Mouse (Mus musculus) forebrain, postnatal 0 days (tissue): ENCODE measurements around the gene 4933427I04Rik. TPM values are rescaled to one million over a fixed set of nuclear protein-coding genes. Genes with fewer than 3 reads are reported as not detected.

Experiments
- ATAC-seq: fragments of 200-750 bp; cut with Nextera tagmentation; 2 replicates; pipeline ENCODE4 v1.8.0; 2017; ENCODE audit warnings: mild to moderate bottlenecking, moderate library complexity
- DNase-seq: peaks from one replicate; pipeline ENCODE4 v3.0.0-alpha.2; 2015
- H3K27ac ChIP-seq: fragments of 300-500 bp; sonication (generic); 2 replicates; pipeline ENCODE4 v1.5.1; 2014; ENCODE audit warnings: low read depth, mild to moderate bottlenecking, antibody characterized with exemption, low read length, moderate library complexity, mixed read lengths
- H3K27me3 ChIP-seq: fragments of 300-500 bp; sonication (generic); 2 replicates; pipeline ENCODE4 v1.6.1; 2014; ENCODE audit warnings: mild to moderate bottlenecking, low read length, mixed read lengths; ENCODE audit not compliant: insufficient read depth
- H3K36me3 ChIP-seq: fragments of 300-500 bp; sonication (generic); 2 replicates; pipeline ENCODE4 v1.6.1; 2014; ENCODE audit warnings: mild to moderate bottlenecking, moderate library complexity; ENCODE audit not compliant: insufficient read depth
- H3K4me1 ChIP-seq: fragments of 300-500 bp; sonication (generic); 2 replicates; pipeline ENCODE4 v1.6.1; 2014; ENCODE audit warnings: antibody characterized with exemption; ENCODE audit not compliant: insufficient read depth
- H3K4me2 ChIP-seq: fragments of 300-500 bp; sonication (generic); 2 replicates; pipeline ENCODE4 v1.6.1; 2014; ENCODE audit warnings: low read depth, mild to moderate bottlenecking, moderate library complexity
- H3K4me3 ChIP-seq: fragments of 300-500 bp; sonication (generic); 2 replicates; pipeline ENCODE4 v1.5.1; 2014; ENCODE audit warnings: low read depth, low read length, mixed read lengths
- H3K9ac ChIP-seq: fragments of 300-500 bp; sonication (generic); 2 replicates; pipeline ENCODE4 v1.6.1; 2014; ENCODE audit warnings: mild to moderate bottlenecking
- H3K9me3 ChIP-seq: fragments of 300-500 bp; sonication (generic); 2 replicates; pipeline ENCODE4 v1.6.1; 2016; ENCODE audit warnings: low read length
- CTCF ChIP-seq: sonication (generic); IDR thresholded peaks from 2 replicates; pipeline ENCODE4 v1.5.1; 2016; ENCODE audit warnings: antibody characterized with exemption, control low read depth, low read depth
- WGBS: fragments of 180-500 bp; shearing (Covaris S2); extraction: QIAGEN DNeasy Blood & Tissue Kit; methylation state at CpG from one replicate; pipeline ENCODE4 v1.1.7; 2014; 5-methylcytosine and 5-hydroxymethylcytosine counted together
- polyA plus RNA-seq: library from polyadenylated mRNA; unstranded; fragments of >200 nt; fragmentation: Nextera tagmentation; extraction: Ambion mirVana; gene quantifications from 2 replicates; pipeline ENCODE4 v1.2.1, GENCODE M21; 2015
- total RNA-seq: library from RNA; depleted of rRNA; stranded (reverse); fragments of >200 nt; gene quantifications from 2 replicates; pipeline ENCODE4 v1.2.3, GENCODE M21; 2014

Gene 4933427I04Rik
- total and polyA plus RNA-seq, 2 experiments from 2014 or later, result 0.11 TPM; not detected in 1

DNA sequence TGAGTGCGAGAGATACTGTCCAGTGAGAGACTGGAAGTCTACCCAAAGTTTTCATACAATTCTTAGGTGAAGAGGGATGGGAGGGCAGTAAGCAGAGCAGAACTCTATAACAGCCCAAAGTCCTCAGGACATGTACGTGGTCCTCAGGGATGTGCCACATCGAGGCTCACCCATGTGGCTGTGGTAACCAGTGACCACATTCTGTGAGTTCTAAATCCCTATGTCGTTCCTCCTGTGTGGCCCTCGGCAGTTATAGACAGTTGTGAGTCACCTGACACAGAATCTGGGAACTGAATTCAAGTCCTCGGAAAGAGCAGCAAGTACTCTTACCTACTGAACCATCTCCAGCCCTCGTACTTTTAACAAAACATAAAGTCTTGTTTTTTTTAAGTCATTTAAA, 1.4 kb upstream of the 4933427I04Rik start:
- 88% methylated on average over 7 of the region's 7 CpGs for WGBS
- DNase-seq, result no peak
- Histone ChIP-seq H3K4me1 (no peaks in the 10 kb centered on the region), H3K9ac (no peak overlapping the region), H3K9me3 (no peaks in the 10 kb centered on the region), H3K4me2 (no peak overlapping the region), H3K4me3 (no peak overlapping the region), H3K27me3 (no peaks in the 10 kb centered on the region), H3K27ac (no peak overlapping the region), H3K36me3 (no peaks in the 10 kb centered on the region)
- TF ChIP-seq CTCF, result no peak
- ATAC-seq, result no peak

DNA sequence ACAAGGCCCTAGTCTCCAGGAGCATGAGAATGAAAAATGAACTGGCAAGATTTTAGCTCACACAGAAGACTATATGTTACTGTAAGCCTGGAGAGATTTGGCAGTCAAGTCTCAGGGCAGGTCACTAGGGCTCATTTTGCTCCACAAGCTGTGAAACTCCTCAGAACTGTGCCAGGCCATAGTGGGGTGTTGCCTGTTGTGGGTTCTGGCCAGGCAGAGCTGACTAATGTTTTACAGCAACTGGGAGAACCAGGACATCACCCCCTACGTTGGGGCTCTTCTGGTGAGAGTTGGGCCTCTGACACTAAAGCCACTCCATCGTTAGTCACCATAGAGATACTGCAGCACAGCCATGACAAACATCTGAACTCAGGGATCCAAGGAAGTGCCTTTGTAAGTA, 324 bp downstream of the 4933427I04Rik start:
- Histone ChIP-seq H3K9me3 (no peaks in the 10 kb centered on the region), H3K9ac (no peak overlapping the region), H3K27ac (no peak overlapping the region), H3K4me3 (no peak overlapping the region), H3K27me3 (no peaks in the 10 kb centered on the region), H3K4me2 (no peak overlapping the region), H3K4me1 (no peaks in the 10 kb centered on the region), H3K36me3 (no peaks in the 10 kb centered on the region)
- TF ChIP-seq CTCF, result no peak
- WGBS, result 64% methylated on average over 2 of the region's 2 CpGs
- no peak for ATAC-seq
- DNase-seq, result no peak

DNA sequence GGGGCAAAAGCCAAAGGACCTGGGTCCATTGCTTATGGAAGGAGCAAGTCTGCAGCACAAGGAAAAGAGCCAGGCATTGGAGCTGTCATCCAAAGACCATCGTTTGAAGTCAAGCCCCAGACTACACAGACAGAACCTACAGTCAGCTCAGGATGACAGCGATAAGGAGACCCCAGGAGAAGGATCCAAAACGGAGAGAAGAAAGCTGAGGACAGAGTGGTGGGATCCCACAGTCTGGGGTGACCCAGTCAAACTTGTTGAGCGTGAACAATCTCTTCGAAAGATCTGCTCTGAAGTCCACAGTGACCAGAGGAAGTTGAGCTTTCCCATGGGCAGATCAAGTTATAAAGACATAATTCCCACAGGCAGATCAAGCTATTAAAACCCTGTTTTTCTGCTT, 1.1 kb downstream of the 4933427I04Rik start:
- ATAC-seq, result no peak
- WGBS, result 82% methylated on average over 5 of the region's 5 CpGs
- no peak for TF ChIP-seq CTCF

DNA sequence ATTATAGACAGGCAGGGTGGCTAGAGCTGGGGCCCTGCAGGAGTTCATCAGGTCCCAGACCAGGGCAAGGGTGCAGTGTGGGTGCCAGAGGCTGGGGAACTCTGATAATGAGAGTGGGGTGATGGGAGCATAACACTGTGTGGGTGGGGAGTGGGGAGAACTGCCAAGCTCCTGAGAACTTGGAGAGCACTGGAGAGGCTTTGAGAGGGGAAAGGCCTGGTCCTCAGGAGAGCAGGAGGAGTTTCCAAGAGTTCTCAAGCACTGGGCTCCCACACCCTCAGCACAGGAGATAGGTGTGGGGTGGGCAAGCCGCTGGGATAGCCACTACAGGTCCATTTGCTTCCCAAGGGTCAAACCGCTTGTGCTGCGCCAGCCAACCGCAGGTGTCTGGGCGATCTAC, 34.2 kb downstream of the 4933427I04Rik start:
- ATAC-seq (no peak), DNase-seq (no peak)
- no peak overlapping the region for H3K4me2 ChIP-seq
- no peaks in the 10 kb centered on the region for H3K4me1 ChIP-seq
- H3K27ac ChIP-seq, result no peak overlapping the region
- WGBS, result 91% methylated on average over 5 of the region's 5 CpGs
- no peaks in the 10 kb centered on the region for H3K27me3 ChIP-seq
- H3K4me3 ChIP-seq, result no peak overlapping the region
- H3K9me3 ChIP-seq, result no peaks in the 10 kb centered on the region
- no peaks in the 10 kb centered on the region for H3K36me3 ChIP-seq
- TF ChIP-seq CTCF, result no peak
- H3K9ac ChIP-seq, result no peak overlapping the region

More for the DNA sequence above, 1.1 kb downstream of the 4933427I04Rik start:
- no peaks in the 10 kb centered on the region for H3K36me3 ChIP-seq
- H3K27ac ChIP-seq, result no peak overlapping the region
- H3K9me3 ChIP-seq, result no peaks in the 10 kb centered on the region
- H3K27me3 ChIP-seq, result no peaks in the 10 kb centered on the region
- no peak overlapping the region for H3K9ac ChIP-seq
- no peaks in the 10 kb centered on the region for H3K4me1 ChIP-seq
- no peak overlapping the region for H3K4me2 ChIP-seq
- DNase-seq, result no peak
- no peak overlapping the region for H3K4me3 ChIP-seq

DNA sequence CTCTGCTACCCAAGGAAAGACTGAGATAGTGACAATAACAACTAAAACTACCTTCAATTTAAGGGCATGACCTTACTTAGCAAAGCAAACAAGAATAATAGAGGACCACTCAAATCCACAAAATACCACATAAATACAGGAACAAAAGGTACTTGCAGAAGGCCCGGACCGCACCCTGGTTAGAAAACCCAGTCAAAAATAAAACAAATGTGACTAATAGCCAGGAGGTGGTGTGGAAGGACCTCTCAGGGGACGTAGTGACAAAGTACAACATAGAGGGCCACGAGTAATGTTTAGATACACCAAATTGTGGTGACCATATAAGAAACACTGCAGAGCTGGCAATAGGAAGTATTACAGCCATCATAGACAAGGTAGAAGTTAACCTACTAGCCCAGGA, 34.8 kb downstream of the 4933427I04Rik start:
- 86% methylated on average over 4 of the region's 4 CpGs for WGBS
- H3K9ac ChIP-seq, result no peak overlapping the region
- H3K27ac ChIP-seq, result no peak overlapping the region
- H3K27me3 ChIP-seq, result no peaks in the 10 kb centered on the region
- TF ChIP-seq CTCF, result no peak
- no peaks in the 10 kb centered on the region for H3K9me3 ChIP-seq
- H3K4me2 ChIP-seq, result no peak overlapping the region
- H3K4me3 ChIP-seq, result no peak overlapping the region
- ATAC-seq, result no peak
- H3K36me3 ChIP-seq, result no peaks in the 10 kb centered on the region
- no peaks in the 10 kb centered on the region for H3K4me1 ChIP-seq
- DNase-seq, result no peak

DNA sequence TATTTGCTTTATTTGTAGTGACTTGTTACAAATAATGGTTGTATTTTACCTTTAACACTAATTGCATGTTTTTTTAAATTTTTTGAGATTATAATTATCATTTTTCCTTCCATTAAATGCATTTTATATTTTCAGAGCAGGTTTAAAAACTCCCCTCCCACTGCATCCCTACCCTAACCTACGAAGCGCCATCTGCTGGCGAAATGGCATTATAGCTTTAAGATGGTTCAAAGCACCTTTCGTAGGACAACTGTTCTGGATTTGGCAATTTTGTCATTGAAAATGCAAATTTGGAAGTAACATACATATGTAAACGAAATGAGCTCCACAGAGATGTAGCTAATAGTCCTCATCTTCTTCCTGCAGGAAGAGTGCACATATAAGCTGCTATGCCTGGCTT, 39.2 kb downstream of the 4933427I04Rik start:
- peak; percentile 85 for TF ChIP-seq CTCF
- WGBS, result 8% methylated on average over 5 of the region's 5 CpGs
- Histone ChIP-seq H3K27me3 (no peaks in the 10 kb centered on the region), H3K4me1 (no peaks in the 10 kb centered on the region), H3K9ac (no peak overlapping the region), H3K36me3 (no peaks in the 10 kb centered on the region), H3K27ac (no peak overlapping the region), H3K9me3 (no peaks in the 10 kb centered on the region), H3K4me2 (no peak overlapping the region), H3K4me3 (no peak overlapping the region)
- ATAC-seq (no peak), DNase-seq (peak; percentile 80)

DNA sequence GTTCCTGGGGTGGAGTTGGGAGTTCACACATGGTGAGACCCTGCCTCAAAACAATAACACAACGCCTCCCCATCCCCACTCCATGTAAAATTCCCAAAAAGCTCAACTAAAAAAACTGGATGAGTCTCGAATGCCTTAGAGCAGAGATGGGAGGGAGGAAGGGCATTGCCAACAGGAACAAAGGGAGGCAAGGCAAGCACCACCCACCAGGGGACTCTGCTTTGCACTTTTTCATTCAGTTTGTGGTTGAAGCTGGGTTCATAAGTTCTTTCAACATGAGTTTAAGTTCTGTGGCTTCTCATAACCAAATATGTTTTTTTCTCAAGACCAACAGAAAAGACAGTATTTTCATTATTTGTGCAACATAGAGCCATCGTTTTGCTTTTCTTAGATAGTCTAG, 44.0 kb downstream of the 4933427I04Rik start:
- no peaks in the 10 kb centered on the region for H3K9me3 ChIP-seq
- no peaks in the 10 kb centered on the region for H3K36me3 ChIP-seq
- H3K4me2 ChIP-seq, result no peak overlapping the region
- no peak overlapping the region for H3K9ac ChIP-seq
- TF ChIP-seq CTCF, result no peak
- WGBS, result 77% methylated on average over 3 of the region's 3 CpGs
- no peaks in the 10 kb centered on the region for H3K27me3 ChIP-seq
- no peak overlapping the region for H3K27ac ChIP-seq
- ATAC-seq (no peak), DNase-seq (no peak)
- no peak overlapping the region for H3K4me3 ChIP-seq
- peaks cover 3% of the 10 kb centered on the region; the same call in 1 of the 2 replicates for H3K4me1 ChIP-seq
